Mouse (Mus musculus) megakaryocyte-erythroid progenitor cell, adult 5-6 weeks (primary cell): ENCODE measurements around the gene Frmd4a. TPM values are rescaled to one million over a fixed set of nuclear protein-coding genes. Genes with fewer than 3 reads are reported as not detected.

Experiments
- ATAC-seq: replicated peaks from 2 replicates; pipeline ENCODE4 v1.8.0; 2016; ENCODE audit warnings: mild to moderate bottlenecking, inconsistent platforms; ENCODE audit not compliant: severe bottlenecking, poor library complexity, low FRiP score, low TSS enrichment
- total RNA-seq, 2 experiments: library from RNA; stranded (forward) in 1 of 2; stranded (reverse) in 1 of 2; fragments of 200-1000, 215-1000 nt in 1 of 2; fragments of >200 nt in 1 of 2; fragmentation: Nextera tagmentation in 1 of 2; gene quantifications; 2 replicates each; pipeline ENCODE4 v1.2.3; 2014 to 2017

Frmd4a gene
- total RNA-seq, 2 experiments from 2014 or later, result 14.7 to 35.2 TPM

GRCm38 (mm10) chr2:4651500-4652285 lies 634.2 kb downstream of the Frmd4a start, which contains the start of gene Prpf18:
Gene Prpf18 (minus strand): TSS chr2:4652113.
- ATAC-seq, result peak; percentile 99

GRCm38 (mm10) chr2:4660677-4661076 lies 643.2 kb downstream of the Frmd4a start:
- no peak for ATAC-seq
